Mouse (Mus musculus) T-helper 2 cell (primary cell): Measurements from ENCODE around the gene Nubp1.

Source experiments
- in situ Hi-C: fragments of 300-600 bp; cut with MboI, MseI; formaldehyde crosslinking; loops from one replicate; pipeline ENCODE4 v1.15.1; 2025; ENCODE audit warnings: high pct_unique_total_duplicates

Nubp1 gene

DNA sequence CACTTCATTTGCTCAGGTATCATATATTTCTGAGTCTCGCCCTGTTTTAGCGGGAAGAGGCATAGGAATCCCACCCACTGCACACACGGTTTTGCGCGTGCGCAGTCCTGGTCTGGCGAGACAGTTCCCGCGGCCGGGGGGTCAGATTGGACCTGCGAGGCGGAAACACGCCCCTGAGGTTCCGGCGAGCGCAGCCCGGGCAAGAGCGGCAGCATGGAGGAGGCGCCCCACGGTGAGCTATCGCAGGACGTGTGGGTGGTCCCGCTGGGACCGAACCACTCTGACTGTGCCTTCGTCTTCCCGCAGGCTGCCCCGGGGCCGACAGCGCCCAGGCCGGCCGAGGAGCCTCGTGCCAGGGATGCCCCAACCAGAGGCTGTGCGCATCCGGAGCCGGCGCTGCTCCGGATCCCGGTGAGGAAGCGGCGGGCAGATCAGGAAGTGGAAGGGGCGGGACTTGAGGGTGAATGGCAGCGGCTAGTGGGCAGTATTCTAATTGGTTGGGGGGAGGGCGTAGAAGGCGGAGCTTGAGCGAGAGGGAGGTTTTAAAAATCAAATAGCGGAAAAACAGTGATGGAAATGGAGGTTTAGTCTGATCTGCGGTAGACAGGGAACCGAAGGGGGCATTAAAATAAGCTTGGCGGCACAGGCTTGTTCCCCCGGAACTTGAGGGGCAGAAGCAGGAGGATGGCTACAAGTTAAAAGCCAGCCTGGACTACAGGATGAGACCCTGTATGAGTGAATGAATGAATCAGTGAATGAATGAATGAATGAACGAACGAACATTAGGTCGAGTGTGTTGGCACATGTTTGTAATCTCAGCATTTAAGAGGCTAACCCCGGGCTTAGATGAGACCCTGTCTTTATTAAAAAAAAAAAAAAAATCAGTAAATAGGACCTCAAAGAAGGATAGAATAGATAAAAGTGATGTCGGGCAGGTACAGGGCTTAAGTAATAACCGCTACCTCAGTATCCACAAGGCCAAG, at the start of gene Nubp1:
Gene Nubp1 (plus strand): TSS at position 185 of the 983 bp plus-strand sequence.
- in situ Hi-C loops: loop anchor here (10.0 kb wide), 1 partner anchor 373 kb away; the partner anchor contains the start of genes Socs1 and Tnp2

GRCm38 (mm10) chr16:10363061-10363460, 48.7 kb upstream of the Nubp1 start:
- in situ Hi-C loops: no loop called here

GRCm38 (mm10) chr16:10365796-10366195, 46.0 kb upstream of the Nubp1 start:
- in situ Hi-C loops: no loop called here

GRCm38 (mm10) chr16:10366240-10367217, 45.2 kb upstream of the Nubp1 start:
- in situ Hi-C loops: no loop called here

- in situ Hi-C loops: no loop called here
These were observed 42.2 kb upstream of the Nubp1 start for GRCm38 (mm10) chr16:10369468-10369934.

- in situ Hi-C loops: no loop called here
These were observed 41.8 kb upstream of the Nubp1 start for GRCm38 (mm10) chr16:10369996-10370395.

- in situ Hi-C loops: no loop called here
These were observed 39.4 kb upstream of the Nubp1 start for GRCm38 (mm10) chr16:10372372-10372771.

- in situ Hi-C loops: no loop called here
These were observed 37.3 kb upstream of the Nubp1 start for GRCm38 (mm10) chr16:10374254-10375011.

DNA sequence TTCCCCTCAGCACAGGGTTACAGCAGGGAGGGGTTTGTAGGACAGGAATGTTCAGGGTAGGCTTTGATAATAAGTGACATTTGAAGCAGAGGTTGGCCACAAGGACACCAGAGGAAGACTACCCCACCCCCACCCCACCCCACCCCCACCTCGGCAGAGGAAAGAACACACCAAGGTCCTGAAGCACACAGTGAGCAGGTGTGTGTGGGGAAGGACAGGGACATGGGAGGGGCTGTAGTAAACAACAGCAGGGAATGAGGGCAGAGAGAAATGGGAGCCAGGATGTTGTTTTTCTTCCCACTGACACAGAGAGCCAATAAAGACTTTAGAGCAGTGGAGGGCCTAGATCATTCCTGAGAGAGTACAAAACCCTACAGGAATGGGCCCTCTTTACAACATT, 34.5 kb upstream of the Nubp1 start:
- in situ Hi-C loops: no loop called here

GRCm38 (mm10) chr16:10379531-10379930, 32.2 kb upstream of the Nubp1 start:
- in situ Hi-C loops: no loop called here

GRCm38 (mm10) chr16:10384060-10384497, 27.7 kb upstream of the Nubp1 start:
- in situ Hi-C loops: no loop called here

DNA sequence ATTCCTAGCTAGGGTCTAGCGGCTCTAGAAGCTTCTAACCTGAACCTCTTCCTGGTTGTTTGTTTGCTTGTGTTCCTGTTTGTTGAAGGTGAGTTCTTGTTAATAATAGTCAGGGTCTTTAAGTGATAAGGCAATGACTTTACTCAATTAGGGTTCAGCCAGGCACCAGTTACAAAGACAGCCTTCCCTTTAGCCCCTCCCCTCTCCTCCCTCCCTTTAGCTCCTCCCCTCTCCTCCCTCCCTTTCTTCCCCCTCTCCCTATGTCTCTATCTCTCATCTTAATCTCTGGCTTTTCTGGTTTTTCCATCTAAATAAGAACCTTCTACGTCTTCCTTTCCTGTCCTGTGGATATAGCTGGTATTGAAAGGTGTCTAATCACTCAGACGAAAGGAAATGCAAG, 27.2 kb upstream of the Nubp1 start:
- in situ Hi-C loops: no loop called here

- in situ Hi-C loops: loop anchor here (5.0 kb wide), 1 partner anchor 33 kb away; no protein-coding TSS in a partner anchor
These were observed 26.5 kb upstream of the Nubp1 start for GRCm38 (mm10) chr16:10385261-10385660.

GRCm38 (mm10) chr16:10388634-10389365, 22.9 kb upstream of the Nubp1 start:
- in situ Hi-C loops: loop anchor here (5.0 kb wide), 1 partner anchor 36 kb away; no protein-coding TSS in a partner anchor

DNA sequence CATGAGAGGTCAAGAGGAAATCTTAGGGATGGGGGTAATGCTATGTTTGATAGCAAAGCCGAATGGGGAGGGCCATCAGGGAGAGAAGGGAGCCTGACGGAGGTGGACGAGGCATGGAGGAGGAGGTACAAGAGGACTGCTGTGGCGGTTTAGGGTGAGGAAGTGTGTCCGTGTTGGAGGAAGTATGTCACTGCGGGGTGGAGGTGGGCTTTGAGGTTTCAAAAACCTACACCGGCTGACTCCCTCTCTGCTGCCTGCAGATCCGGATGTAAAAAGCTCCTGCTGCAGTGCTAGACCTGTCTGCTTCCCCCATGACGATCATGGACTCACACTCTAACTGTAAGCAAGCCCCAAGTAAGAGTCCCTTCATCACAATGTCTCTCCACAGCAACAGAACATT, 19.2 kb upstream of the Nubp1 start:
- in situ Hi-C loops: no loop called here

DNA sequence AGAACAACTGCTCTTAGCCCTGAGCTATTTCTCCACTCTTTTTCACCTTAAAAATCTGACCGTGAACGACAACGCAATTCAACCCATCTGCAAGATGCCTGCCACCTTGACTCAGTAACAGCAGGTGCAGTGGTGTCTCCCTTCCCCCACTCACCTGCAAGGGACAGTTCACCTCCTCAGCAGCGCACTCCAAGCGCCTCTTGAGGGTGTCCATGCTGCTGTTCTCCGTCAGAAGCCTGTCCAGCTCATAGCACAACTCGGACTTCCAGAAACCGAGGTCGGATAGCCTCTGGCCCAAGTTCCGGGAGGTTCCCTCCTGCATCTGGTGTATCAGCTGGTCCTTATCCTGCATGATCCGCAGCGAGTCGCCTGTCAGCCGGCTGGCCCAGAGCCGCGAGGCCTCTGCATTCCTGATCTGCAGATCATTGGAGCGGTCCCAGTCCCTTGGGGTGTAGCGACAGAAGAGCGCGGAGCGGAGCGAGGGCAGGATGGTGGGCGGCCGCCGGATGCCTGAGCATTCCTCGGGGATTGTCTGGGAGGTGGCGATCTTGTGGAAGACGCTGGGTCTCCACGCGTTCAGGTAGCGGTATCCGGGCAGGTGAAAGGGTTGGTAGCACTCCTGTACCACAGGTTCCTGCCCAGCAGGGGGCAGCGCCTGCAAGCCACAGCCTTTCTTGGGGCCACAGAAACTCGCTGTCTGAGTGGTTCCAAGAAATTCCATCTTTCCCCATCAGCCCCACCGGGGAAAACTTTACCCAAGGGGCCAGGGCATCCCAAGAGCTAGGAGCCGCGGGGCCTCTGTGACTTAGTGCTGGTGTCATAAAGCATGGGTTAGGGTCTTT, 16.8 kb upstream of the Nubp1 start, which contains the start of gene Tekt5:
Gene Tekt5 (minus strand): TSS at position 792 of the 842 bp plus-strand sequence.
- in situ Hi-C loops: loop anchor here (5.0 kb wide), 1 partner anchor 113 kb away; no protein-coding TSS in a partner anchor

DNA sequence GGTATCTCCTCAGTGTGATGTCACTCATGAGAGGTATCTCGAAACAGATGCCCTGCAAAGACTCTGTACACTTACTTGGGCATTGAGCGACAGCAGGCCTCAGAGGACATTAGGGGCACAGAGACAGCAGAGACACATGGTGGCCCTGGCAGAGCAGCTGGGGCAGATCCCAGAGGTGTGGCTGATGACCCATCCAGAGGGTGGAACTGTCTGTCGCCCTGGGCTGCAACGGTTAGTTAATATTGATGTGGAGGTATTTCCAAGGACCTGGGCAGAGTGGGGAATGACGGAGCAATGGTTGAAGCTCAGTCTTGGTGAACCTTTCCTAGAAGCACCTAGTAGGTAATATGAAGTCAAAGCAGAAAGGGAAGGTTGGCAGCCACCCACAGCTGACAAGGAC, 13.0 kb upstream of the Nubp1 start:
- in situ Hi-C loops: loop anchor here (5.0 kb wide), 1 partner anchor 116 kb away; no protein-coding TSS in a partner anchor

GRCm38 (mm10) chr16:10399160-10399559, 12.6 kb upstream of the Nubp1 start:
- in situ Hi-C loops: loop anchor here (5.0 kb wide), 1 partner anchor 117 kb away; no protein-coding TSS in a partner anchor

DNA sequence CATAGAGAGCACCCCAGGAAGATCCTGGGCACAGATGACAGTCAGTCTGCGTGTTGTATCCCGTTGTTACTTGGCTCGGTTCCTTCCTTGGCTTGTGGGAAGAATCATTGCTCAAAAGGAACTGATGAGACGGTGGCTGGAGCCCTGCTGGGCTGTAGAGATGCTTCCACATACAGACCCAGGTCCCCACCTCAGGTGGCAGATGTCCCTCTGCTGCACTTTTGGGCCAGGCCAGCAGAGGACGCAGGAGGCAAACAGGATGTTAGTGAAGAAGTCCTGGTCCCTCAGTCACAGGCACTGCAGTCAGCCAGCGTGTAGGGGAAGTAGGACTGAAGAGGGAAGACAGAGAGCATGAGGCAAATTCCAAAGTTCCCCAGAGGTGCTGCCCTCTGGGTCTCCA, 4.2 kb downstream of the Nubp1 start:
- in situ Hi-C loops: loop anchor here (5.0 to 10.0 kb wide), 2 partner anchors 369 to 651 kb away; partner anchors contain the start of genes Litaf, Socs1 and Tnp2
